Mouse (Mus musculus) bone marrow macrophage, adult 2 months (primary cell): Measurements from ENCODE around the gene Slc6a6.

Experiments
- CTCF ChIP-seq: IDR thresholded peaks from 2 replicates; pipeline ENCODE4 v1.5.1; 2012; ENCODE audit warnings: low read depth, mild to moderate bottlenecking, low read length, moderate library complexity
- POLR2A ChIP-seq: IDR thresholded peaks from 2 replicates; pipeline ENCODE4 v1.6.1; 2012; ENCODE audit warnings: mild to moderate bottlenecking, low read depth, low read length, borderline replicate concordance

DNA sequence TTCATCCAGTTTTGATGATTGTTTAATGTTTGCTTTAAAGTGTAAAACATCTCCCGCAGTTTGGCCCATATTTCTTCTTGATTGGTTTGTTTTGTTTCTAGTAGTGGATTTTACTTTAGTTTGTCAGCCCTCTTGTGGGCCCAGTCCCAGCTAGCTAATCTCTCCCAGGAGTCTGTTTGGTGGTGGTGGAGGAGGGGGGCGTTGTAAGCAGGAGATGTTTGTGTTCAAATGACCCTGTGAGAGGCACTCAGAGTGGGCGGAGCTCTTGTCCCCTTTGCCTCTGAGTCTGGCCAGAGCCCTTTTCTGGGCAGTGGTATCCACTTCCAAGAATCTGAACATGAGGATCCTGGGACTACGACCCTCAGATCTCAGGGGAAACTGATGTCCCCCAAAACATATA, 60.0 kb downstream of the Slc6a6 start:
- TF ChIP-seq CTCF, result no peak
- TF ChIP-seq POLR2A, result no peak
